Mouse (Mus musculus): ENCODE measurements around the gene Rmi1. TPM values are rescaled to one million over a fixed set of nuclear protein-coding genes. Genes with fewer than 3 reads are reported as not detected.
"Not testable (repeated sequence)": the region's sequence is repeated elsewhere in the genome, so short reads cannot be mapped to it uniquely, and the experiment has no call there.

Rmi1 gene
- total RNA-seq, 4 experiments from 2014 or later, result 5.7 to 7.8 (median 6.4) TPM

GRCm38 (mm10) chr13:58401135-58402002, 679 bp upstream of the Rmi1 start:
- DNase-seq (ENCODE audit: low spot score in 2 of 2), result peak; percentile 18 to 44

DNA sequence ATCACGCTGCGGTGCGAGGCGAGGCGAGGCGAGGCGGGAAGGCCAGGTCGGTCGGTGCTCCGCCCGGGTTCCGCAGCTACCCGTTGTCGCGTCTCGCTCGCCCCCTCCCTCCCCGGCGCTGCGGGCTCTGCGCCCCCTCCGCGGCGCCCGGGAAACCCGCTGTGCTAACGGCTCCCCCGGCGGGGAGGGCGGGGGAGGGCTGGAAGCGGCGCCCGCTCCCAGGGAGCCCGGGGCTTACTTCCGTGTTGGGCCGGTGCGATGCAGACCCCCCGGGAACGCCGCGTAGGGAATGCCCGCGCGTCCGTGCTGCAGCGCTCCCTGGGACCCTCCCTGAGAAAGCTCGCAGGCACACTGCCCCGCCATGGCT, 679 bp downstream of the Rmi1 start:
- no peak for DNase-seq (ENCODE audit: low spot score in 2 of 2)

DNA sequence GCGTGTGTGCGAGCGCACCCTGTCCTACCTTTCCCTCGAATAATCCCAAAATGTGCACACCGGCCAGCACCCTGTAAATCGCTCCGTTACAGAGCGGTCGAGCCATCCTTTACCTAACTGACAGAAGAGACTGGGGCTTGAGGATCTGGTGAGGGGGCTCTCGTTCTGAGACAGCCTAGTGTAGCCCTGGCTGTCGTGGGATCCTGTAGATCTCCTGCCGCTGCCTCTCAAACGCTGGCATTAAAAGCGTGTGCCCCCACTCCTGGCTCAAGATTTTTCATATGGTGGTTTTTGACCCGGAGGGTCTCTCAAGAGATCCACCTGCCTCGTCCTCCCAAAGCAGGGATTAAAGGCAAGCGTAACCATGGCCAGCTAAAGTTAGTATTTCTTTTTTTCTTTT, 1.2 kb downstream of the Rmi1 start, which contains the start of gene Hnrnpk:
Gene Hnrnpk, minus strand, starts transcription at position 101 of the 400 bp plus-strand sequence.
- not testable (repeated sequence) for DNase-seq (ENCODE audit: low spot score in 2 of 2)

- DNase-seq (ENCODE audit: low spot score in 2 of 2), result no peak
These were observed 9.0 kb downstream of the Rmi1 start for GRCm38 (mm10) chr13:58411073-58411472.

- peak in 1 of 2 experiments; percentile 21 for DNase-seq (ENCODE audit: low spot score in 2 of 2)
These were observed 13.3 kb downstream of the Rmi1 start for GRCm38 (mm10) chr13:58415374-58415773.

GRCm38 (mm10) chr13:58415838-58416237, 13.8 kb downstream of the Rmi1 start:
- no peak for DNase-seq (ENCODE audit: low spot score in 2 of 2)

GRCm38 (mm10) chr13:58418656-58419055, 16.6 kb downstream of the Rmi1 start:
- DNase-seq (ENCODE audit: low spot score in 2 of 2), result no peak

- DNase-seq (ENCODE audit: low spot score in 2 of 2), result no peak
These were observed 17.2 kb downstream of the Rmi1 start for GRCm38 (mm10) chr13:58419266-58419665.

DNA sequence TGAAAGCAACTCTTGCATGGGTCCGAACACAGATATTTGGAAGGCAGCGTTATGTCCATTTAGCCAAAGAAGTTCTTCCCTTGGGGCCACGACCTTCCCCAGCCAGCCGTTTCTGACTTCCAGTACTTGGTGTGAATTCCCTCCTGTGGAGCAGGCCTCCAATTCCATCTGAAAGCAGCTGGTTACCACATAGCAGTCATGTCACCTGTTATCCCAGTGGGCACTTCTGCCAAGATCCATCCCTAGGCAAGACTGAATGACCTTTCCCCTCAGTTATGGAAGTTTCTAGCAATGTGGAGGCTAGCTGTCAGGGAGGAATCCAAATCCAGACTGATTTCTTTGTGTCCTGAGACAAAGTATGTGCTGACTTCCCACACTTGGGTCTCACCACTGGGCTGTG, 19.0 kb downstream of the Rmi1 start:
- no peak for DNase-seq (ENCODE audit: low spot score in 2 of 2)

GRCm38 (mm10) chr13:58422242-58422641, 20.2 kb downstream of the Rmi1 start:
- DNase-seq (ENCODE audit: low spot score in 2 of 2), result no peak

DNA sequence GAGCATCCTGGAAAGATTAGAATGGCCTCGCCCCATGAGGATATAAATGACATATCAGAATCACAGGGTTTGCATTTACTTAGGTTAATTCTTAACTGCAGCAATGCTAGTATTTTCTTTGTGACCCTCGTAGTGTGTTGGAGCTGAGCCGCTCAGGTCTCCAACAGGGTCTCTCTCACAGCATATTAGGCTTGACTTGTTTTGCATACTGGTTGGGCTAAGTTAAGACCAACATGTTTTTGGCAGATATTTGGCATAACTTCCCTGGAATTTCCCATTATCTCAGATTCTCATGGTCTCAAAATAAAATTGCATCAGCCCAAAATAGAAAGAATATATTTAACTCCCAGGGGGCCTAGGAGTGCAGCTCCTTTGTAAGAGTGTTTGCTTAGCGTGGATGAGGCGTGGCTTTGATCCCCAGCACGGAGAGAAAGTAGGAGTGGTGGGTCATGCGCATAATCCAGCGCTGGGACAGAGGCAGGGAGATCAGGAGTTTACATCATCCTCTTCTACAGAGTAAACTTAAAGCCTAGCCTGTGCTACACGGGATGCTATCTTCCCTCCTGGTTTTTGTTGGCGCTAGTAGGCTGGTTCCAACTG, 21.1 kb downstream of the Rmi1 start:
- no peak for DNase-seq (ENCODE audit: low spot score in 2 of 2)

DNA sequence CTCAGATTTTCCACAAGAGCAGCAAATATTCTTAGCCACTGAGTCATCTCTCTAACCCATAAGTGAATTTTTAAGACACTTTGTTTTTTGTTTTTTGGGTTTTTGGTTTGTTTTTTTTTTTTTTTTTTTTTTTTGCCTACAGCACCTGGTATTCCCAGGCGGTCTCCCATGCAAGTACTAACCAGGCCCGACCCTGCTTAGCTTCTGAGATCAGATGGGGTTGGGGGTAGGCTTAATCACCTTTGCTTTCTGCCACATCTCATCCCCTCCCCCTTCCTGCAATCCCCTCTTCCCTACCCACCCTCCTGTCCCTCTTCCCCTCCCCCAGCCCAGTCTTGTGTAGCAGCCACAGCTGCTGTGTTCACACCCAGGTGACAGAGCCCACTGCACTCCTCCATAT, 37.7 kb downstream of the Rmi1 start:
- DNase-seq (ENCODE audit: low spot score in 2 of 2), result no peak

GRCm38 (mm10) chr13:58443326-58443725, 41.3 kb downstream of the Rmi1 start:
- DNase-seq (ENCODE audit: low spot score in 2 of 2), result no peak

- no peak for DNase-seq (ENCODE audit: low spot score in 2 of 2)
These were observed 41.7 kb downstream of the Rmi1 start for GRCm38 (mm10) chr13:58443787-58444186.

DNA sequence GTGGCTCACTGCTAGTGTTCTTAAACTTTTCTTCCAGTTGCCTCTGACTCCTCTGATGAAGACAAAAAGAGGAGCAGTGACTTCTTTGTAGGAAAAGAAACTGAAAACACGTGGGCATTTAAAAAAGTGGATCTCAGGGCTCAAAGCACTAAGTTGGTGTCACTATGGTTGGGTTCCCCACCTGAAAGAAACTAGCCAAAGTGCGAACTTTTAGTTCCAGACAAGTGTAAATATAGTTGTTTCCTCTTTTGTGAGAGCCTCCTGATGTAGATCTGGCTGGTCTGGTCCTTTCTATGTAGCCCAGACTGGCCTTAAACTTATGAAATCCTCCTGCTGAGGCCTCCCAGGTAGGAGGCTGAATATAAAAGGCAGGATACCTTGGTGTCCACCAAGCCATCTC, 44.5 kb downstream of the Rmi1 start:
- no peak for DNase-seq (ENCODE audit: low spot score in 2 of 2)

DNA sequence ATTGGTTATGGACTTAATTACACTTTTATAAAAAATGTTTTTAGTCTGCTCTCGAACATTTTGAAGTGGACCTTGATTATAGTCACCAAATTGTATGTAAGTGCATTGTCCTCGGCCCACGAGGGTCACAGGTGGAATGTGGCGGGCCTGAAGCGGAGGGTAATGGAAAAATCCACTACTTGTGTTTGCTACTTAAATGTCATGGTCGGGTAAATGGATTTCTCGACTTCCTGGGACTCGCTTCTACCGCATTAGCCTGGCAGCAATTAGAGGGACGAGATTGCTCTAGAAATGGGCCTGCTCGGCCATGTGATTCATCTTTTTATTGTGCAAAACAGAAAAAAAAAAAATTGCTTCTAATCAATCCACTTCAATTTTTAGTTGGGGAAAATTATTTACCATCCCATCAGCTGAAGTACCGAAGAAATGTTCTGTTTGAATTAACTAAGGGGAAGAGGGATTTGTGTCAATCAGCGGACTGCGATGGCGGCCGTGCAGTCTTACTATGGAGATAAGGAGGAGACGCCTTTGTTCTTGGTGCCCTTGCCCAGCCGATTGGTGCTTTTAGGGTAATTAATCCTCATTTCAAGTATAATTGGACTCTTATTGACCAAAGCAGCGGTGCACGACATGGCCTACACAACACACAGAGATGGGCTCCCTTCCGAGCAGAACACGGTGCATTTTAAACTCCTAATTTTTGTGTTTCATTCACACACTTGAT, 48.6 kb downstream of the Rmi1 start:
- DNase-seq (ENCODE audit: low spot score in 2 of 2), result no peak

DNA sequence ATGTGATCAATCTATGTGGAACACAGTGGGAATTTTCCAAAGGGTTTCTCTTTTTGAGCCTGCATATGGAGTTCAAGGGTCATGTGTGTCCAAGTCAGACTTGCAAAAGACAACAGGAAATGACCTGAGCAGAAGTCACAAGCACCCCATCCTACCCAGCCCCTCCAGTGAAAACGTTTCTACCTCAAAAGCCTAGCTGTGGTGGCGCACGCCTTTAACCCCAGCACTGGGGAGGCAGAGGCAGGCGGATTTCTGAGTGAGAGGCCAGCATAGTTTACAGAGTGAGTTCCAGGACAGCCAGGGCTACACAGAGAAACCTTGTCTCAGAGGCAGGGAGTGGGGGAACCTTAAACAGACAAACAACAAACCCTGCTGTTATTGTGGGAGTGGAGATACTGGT, 50.2 kb downstream of the Rmi1 start:
- DNase-seq (ENCODE audit: low spot score in 2 of 2), result no peak

- DNase-seq (ENCODE audit: low spot score in 2 of 2), result no peak
These were observed 50.8 kb downstream of the Rmi1 start for GRCm38 (mm10) chr13:58452651-58453413.

- DNase-seq (ENCODE audit: low spot score in 2 of 2), result no peak
These were observed 51.5 kb downstream of the Rmi1 start for GRCm38 (mm10) chr13:58453541-58453940.

- DNase-seq (ENCODE audit: low spot score in 2 of 2), result no peak
These were observed 54.5 kb downstream of the Rmi1 start for GRCm38 (mm10) chr13:58456547-58456946.

- DNase-seq (ENCODE audit: low spot score in 2 of 2), result not testable (repeated sequence)
These were observed 56.8 kb downstream of the Rmi1 start for GRCm38 (mm10) chr13:58458811-58459210.
